Mouse (Mus musculus) MEL (cell line): ENCODE data around the gene Tbc1d8b. TPM values are rescaled to one million over a fixed set of nuclear protein-coding genes. Genes with fewer than 3 reads are reported as not detected.

ENCODE experiments used
- DNase-seq: peaks from one replicate; pipeline ENCODE4 v3.0.0; 2011; ENCODE audit warnings: low read depth, low spot score
- H3K27ac ChIP-seq: 2 replicates; pipeline ENCODE4 v1.5.1; 2012; ENCODE audit warnings: low read depth, mild to moderate bottlenecking, control low read depth, low read length, moderate library complexity; ENCODE audit not compliant: control insufficient read depth
- H3K27me3 ChIP-seq, 2 experiments: fragments of 150-350 bp in 1 of 2; sonication (generic) in 1 of 2; 2 replicates each; pipeline ENCODE4 v1.6.1; 2012; ENCODE audit warnings: low read length in 2 of 2, mild to moderate bottlenecking in 2 of 2, improper control_type of control experiment in 1 of 2, moderate library complexity in 1 of 2; ENCODE audit not compliant: insufficient read depth in 2 of 2, control insufficient read depth in 1 of 2
- H3K36me3 ChIP-seq, 2 experiments: 2 replicates each; pipeline ENCODE4 v1.6.1; 2012 to 2014; ENCODE audit warnings: low read length in 2 of 2, improper control_type of control experiment in 1 of 2, inconsistent platforms in 1 of 2, mild to moderate bottlenecking in 1 of 2; ENCODE audit not compliant: insufficient read depth in 2 of 2, control insufficient read depth in 1 of 2
- H3K4me1 ChIP-seq, 2 experiments: fragments of 150-350 bp in 1 of 2; sonication (generic) in 1 of 2; 2 replicates each; pipeline ENCODE4 v1.6.1; 2012; ENCODE audit warnings: low read length in 2 of 2, improper control_type of control experiment in 1 of 2, mild to moderate bottlenecking in 1 of 2; ENCODE audit not compliant: insufficient read depth in 2 of 2, control insufficient read depth in 1 of 2
- H3K4me3 ChIP-seq, 2 experiments: fragments of 150-350 bp in 1 of 2; sonication (generic) in 1 of 2; 2 replicates each; pipeline ENCODE4 v1.5.1; 2012; ENCODE audit warnings: low read depth in 2 of 2, low read length in 2 of 2, mild to moderate bottlenecking in 2 of 2, moderate library complexity in 2 of 2, control low read depth in 1 of 2, improper control_type of control experiment in 1 of 2; ENCODE audit not compliant: control insufficient read depth in 1 of 2, insufficient read depth in 1 of 2
- H3K79me2 ChIP-seq: 2 replicates; pipeline ENCODE4 v1.6.1; 2012; ENCODE audit warnings: mild to moderate bottlenecking, low read length, moderate library complexity; ENCODE audit not compliant: control insufficient read depth, poor library complexity, insufficient read depth
- H3K9ac ChIP-seq: 2 replicates; pipeline ENCODE4 v1.6.1; 2012; ENCODE audit warnings: low read depth, mild to moderate bottlenecking, control low read depth, low read length, moderate library complexity; ENCODE audit not compliant: control insufficient read depth, poor library complexity, severe bottlenecking
- H3K9me3 ChIP-seq: fragments of 150-350 bp; sonication (generic); replicated peaks from 2 replicates; pipeline ENCODE4 v1.6.1; 2012; ENCODE audit warnings: mild to moderate bottlenecking, low read length, improper control_type of control experiment, moderate library complexity; ENCODE audit not compliant: insufficient read depth
- BHLHE40 ChIP-seq: IDR thresholded peaks from 2 replicates; pipeline ENCODE4 v1.6.1; 2012; ENCODE audit warnings: low read depth, mild to moderate bottlenecking, inconsistent platforms, low read length, improper control_type of control experiment, borderline replicate concordance
- CHD1 ChIP-seq: IDR thresholded peaks from 2 replicates; pipeline ENCODE4 v1.6.1; 2012; ENCODE audit warnings: low read depth, mild to moderate bottlenecking, inconsistent platforms, low read length, improper control_type of control experiment
- CHD2 ChIP-seq: IDR thresholded peaks from 2 replicates; pipeline ENCODE4 v1.6.1; 2011; ENCODE audit warnings: low read length, improper control_type of control experiment
- CTCF ChIP-seq, 3 experiments: IDR thresholded peaks in 2 of 3; conservative IDR thresholded peaks in 1 of 3; 2 replicates each; pipeline ENCODE4 v1.5.1; 2011 to 2012; ENCODE audit warnings: low read length in 3 of 3, low read depth in 2 of 3, mild to moderate bottlenecking in 2 of 3, improper control_type of control experiment in 1 of 3, inconsistent platforms in 1 of 3, mixed read lengths in 1 of 3, moderate library complexity in 1 of 3; ENCODE audit not compliant: control insufficient read depth in 1 of 3, insufficient read depth in 1 of 3, poor library complexity in 1 of 3, severe bottlenecking in 1 of 3
- E2F4 ChIP-seq: IDR thresholded peaks from 2 replicates; pipeline ENCODE4 v1.6.1; 2011; ENCODE audit warnings: low read depth, low read length, improper control_type of control experiment, borderline replicate concordance
- EP300 ChIP-seq, 2 experiments: IDR thresholded peaks; 2 replicates each; pipeline ENCODE4 v1.6.1; 2011; ENCODE audit warnings: improper control_type of control experiment in 2 of 2, low read length in 2 of 2, low read depth in 1 of 2, mild to moderate bottlenecking in 1 of 2
- ETS1 ChIP-seq: IDR thresholded peaks from 2 replicates; pipeline ENCODE4 v1.6.1; 2012; ENCODE audit warnings: low read depth, mild to moderate bottlenecking, inconsistent platforms, low read length, improper control_type of control experiment, moderate library complexity
- GABPA ChIP-seq: IDR thresholded peaks from 2 replicates; pipeline ENCODE4 v1.6.1; 2012; ENCODE audit warnings: low read depth, mild to moderate bottlenecking, inconsistent platforms, low read length, improper control_type of control experiment, moderate library complexity
- GATA1 ChIP-seq: IDR thresholded peaks from 2 replicates; pipeline ENCODE4 v1.6.1; 2011; ENCODE audit warnings: low read depth, low read length, improper control_type of control experiment
- JUND ChIP-seq: IDR thresholded peaks from 2 replicates; pipeline ENCODE4 v1.6.1; 2011; ENCODE audit warnings: low read depth, mild to moderate bottlenecking, improper control_type of control experiment, low read length
- KAT2A ChIP-seq: conservative IDR thresholded peaks from 2 replicates; pipeline ENCODE4 v1.6.1; 2012; ENCODE audit warnings: low read depth, low read length, improper control_type of control experiment, inconsistent platforms
- MAFK ChIP-seq: IDR thresholded peaks from 2 replicates; pipeline ENCODE4 v1.6.1; 2011; ENCODE audit warnings: low read depth, mild to moderate bottlenecking, low read length, improper control_type of control experiment, borderline replicate concordance
- MAX ChIP-seq: IDR thresholded peaks from 2 replicates; pipeline ENCODE4 v1.6.1; 2011; ENCODE audit warnings: low read length, improper control_type of control experiment
- MAZ ChIP-seq: IDR thresholded peaks from 2 replicates; pipeline ENCODE4 v1.6.1; 2012; ENCODE audit warnings: low read depth, mild to moderate bottlenecking, inconsistent platforms, low read length, improper control_type of control experiment
- MEF2A ChIP-seq: IDR thresholded peaks from 2 replicates; pipeline ENCODE4 v1.6.1; 2014; ENCODE audit warnings: low read depth, mild to moderate bottlenecking, inconsistent platforms, low read length, improper control_type of control experiment; ENCODE audit not compliant: poor library complexity, insufficient replicate concordance, severe bottlenecking; ENCODE audit errors: extremely low read depth
- MYB ChIP-seq: IDR thresholded peaks from 2 replicates; pipeline ENCODE4 v1.6.1; 2011; ENCODE audit warnings: mild to moderate bottlenecking, low read depth, low read length, improper control_type of control experiment
- MYC ChIP-seq: IDR thresholded peaks from 2 replicates; pipeline ENCODE4 v1.6.1; 2011; ENCODE audit warnings: low read depth, mild to moderate bottlenecking, low read length, improper control_type of control experiment, moderate library complexity
- NRF1 ChIP-seq: IDR thresholded peaks from 2 replicates; pipeline ENCODE4 v1.6.1; 2014; ENCODE audit warnings: low read depth, mild to moderate bottlenecking, inconsistent platforms, low read length, improper control_type of control experiment, moderate library complexity; ENCODE audit not compliant: poor library complexity, insufficient read depth, severe bottlenecking
- POLR2A ChIP-seq, 2 experiments: IDR thresholded peaks; 2 replicates each; pipeline ENCODE4 v1.6.1; 2011 to 2012; ENCODE audit warnings: low read length in 2 of 2, mild to moderate bottlenecking in 2 of 2, control low read depth in 1 of 2, improper control_type of control experiment in 1 of 2, low read depth in 1 of 2, moderate library complexity in 1 of 2; ENCODE audit not compliant: control insufficient read depth in 1 of 2, insufficient read depth in 1 of 2, poor library complexity in 1 of 2
- POLR2AphosphoS5 ChIP-seq: IDR thresholded peaks from 2 replicates; pipeline ENCODE4 v1.6.1; 2012; ENCODE audit warnings: low read depth, borderline replicate concordance, mild to moderate bottlenecking, inconsistent platforms, low read length, moderate library complexity, mixed read lengths
- RAD21 ChIP-seq: IDR thresholded peaks from 2 replicates; pipeline ENCODE4 v1.6.1; 2011; ENCODE audit warnings: mild to moderate bottlenecking, low read depth, low read length, improper control_type of control experiment
- TBP ChIP-seq: IDR thresholded peaks from 2 replicates; pipeline ENCODE4 v1.8.0; 2011; ENCODE audit warnings: low read depth, low read length, improper control_type of control experiment
- TCF12 ChIP-seq: IDR thresholded peaks from 2 replicates; pipeline ENCODE4 v1.6.1; 2014; ENCODE audit warnings: low read depth, mild to moderate bottlenecking, inconsistent platforms, low read length, improper control_type of control experiment, moderate library complexity
- UBTF ChIP-seq: IDR thresholded peaks from 2 replicates; pipeline ENCODE4 v1.6.1; 2012; ENCODE audit warnings: low read depth, mild to moderate bottlenecking, inconsistent platforms, low read length, improper control_type of control experiment, moderate library complexity, borderline replicate concordance; ENCODE audit not compliant: insufficient read depth
- USF1 ChIP-seq: IDR thresholded peaks from 2 replicates; pipeline ENCODE4 v1.6.1; 2014; ENCODE audit warnings: low read depth, mild to moderate bottlenecking, inconsistent platforms, low read length, improper control_type of control experiment, moderate library complexity
- ZC3H11A ChIP-seq: IDR thresholded peaks from 2 replicates; pipeline ENCODE4 v1.6.1; 2012; ENCODE audit warnings: low read depth, mild to moderate bottlenecking, inconsistent platforms, low read length, improper control_type of control experiment
- ZKSCAN1 ChIP-seq: IDR thresholded peaks from 2 replicates; pipeline ENCODE4 v1.6.1; 2012; ENCODE audit warnings: low read depth, mild to moderate bottlenecking, inconsistent platforms, low read length, improper control_type of control experiment, moderate library complexity
- ZMIZ1 ChIP-seq: IDR thresholded peaks from 2 replicates; pipeline ENCODE4 v1.6.1; 2012; ENCODE audit warnings: low read depth, mild to moderate bottlenecking, inconsistent platforms, low read length, improper control_type of control experiment, moderate library complexity
- polyA plus RNA-seq, 2 experiments: library from polyadenylated mRNA; stranded (reverse) in 1 of 2; unstranded in 1 of 2; fragments of >175 nt in 1 of 2; fragments of >200 nt in 1 of 2; gene quantifications; 2 replicates each; pipeline versions ENCODE4 v1.2.1 to v1.2.4; 2012; ENCODE audit warnings: low replicate concordance in 2 of 2, low read depth in 1 of 2; ENCODE audit not compliant: insufficient read length in 2 of 2, insufficient read depth in 1 of 2, missing spikeins in 1 of 2
- total RNA-seq: library from RNA; depleted of rRNA; stranded (reverse); fragments of 300-350 nt; gene quantifications from 2 replicates; pipeline ENCODE4 v1.2.3, GENCODE M21; 2012

The Tbc1d8b gene
- total and polyA plus RNA-seq, 3 experiments: 5.2 to 6.2 TPM; not detected in 1

GRCm38 (mm10) chrX:139779401-139779800 is 94.6 kb downstream of the Tbc1d8b start:
- Histone ChIP-seq H3K4me1 (peaks cover 7 to 24% of the 10 kb centered on the region in 2 experiments; a peak in 3 of 4 replicates), H3K79me2 (no peaks in the 10 kb centered on the region; the same call in 1 of the 2 replicates), H3K4me3 (no peak overlapping the region), H3K27me3 (no peaks in the 10 kb centered on the region), H3K9me3 (no peaks in the 10 kb centered on the region), H3K27ac (no peak overlapping the region), H3K9ac (no peak overlapping the region), H3K36me3 (peaks cover 0 to 13% of the 10 kb centered on the region in 2 experiments; a peak in 2 of 4 replicates)
- TF ChIP-seq ETS1 (no peak), POLR2A (IDR thresholded peaks at IDR 0.05; ENCODE audit: control insufficient read depth in 1 of 2, insufficient read depth in 1 of 2, low read depth in 1 of 2, low read length in 2 of 2, poor library complexity in 1 of 2) (no peak), GABPA (no peak), MYC (no peak), TCF12 (no peak), JUND (no peak), POLR2AphosphoS5 (no peak), EP300 (IDR thresholded peaks at IDR 0.05; ENCODE audit: low read depth in 1 of 2, low read length in 2 of 2) (no peak), MAZ (no peak), MEF2A (no peak), CTCF (IDR thresholded peaks at IDR 0.05 in 2 of 3, conservative IDR thresholded peaks at IDR 0.05 in 1 of 3; ENCODE audit: control insufficient read depth in 1 of 3, insufficient read depth in 1 of 3, low read depth in 2 of 3, low read length in 3 of 3, poor library complexity in 1 of 3, severe bottlenecking in 1 of 3) (no peak), KAT2A (no peak), CHD1 (no peak), E2F4 (no peak)
- no peak for DNase-seq

DNA sequence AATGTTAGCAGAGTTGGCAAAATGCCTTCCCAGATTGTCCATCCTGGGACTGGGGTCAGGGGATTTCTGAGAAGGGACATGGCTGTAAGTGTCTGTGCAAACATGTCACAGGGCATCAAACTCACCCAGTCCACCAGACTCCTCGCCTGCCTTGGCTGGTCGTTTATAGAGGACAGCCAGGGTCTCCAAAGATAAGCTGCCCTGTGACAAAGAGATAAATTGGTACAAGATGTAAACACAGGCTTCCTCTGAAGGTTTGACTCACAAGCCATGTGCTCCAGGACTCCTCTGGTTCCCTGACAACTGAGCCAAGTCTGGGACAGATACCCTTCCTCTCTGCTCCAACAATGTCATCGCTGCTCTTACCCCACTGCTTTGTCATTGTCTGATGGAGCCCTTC is 96.2 kb downstream of the Tbc1d8b start:
- 0 out of 2 replicates have a peak overlapping the region, but pooled peaks have one; percentile 1 for H3K27ac ChIP-seq
- H3K36me3 ChIP-seq: peaks cover 0 to 23% of the 10 kb centered on the region in 2 experiments; a peak in 2 of 4 replicates
- peaks cover 10 to 33% of the 10 kb centered on the region in 2 experiments for H3K4me1 ChIP-seq
- H3K9ac ChIP-seq: no peak overlapping the region
- no peak overlapping the region for H3K4me3 ChIP-seq
- no peaks in the 10 kb centered on the region for H3K9me3 ChIP-seq
- peak; percentile 57 for DNase-seq
- no peaks in the 10 kb centered on the region for H3K79me2 ChIP-seq
- H3K27me3 ChIP-seq: no peaks in the 10 kb centered on the region
- TF ChIP-seq RAD21 (no peak), ZMIZ1 (no peak), MAFK (no peak), JUND (no peak), MAZ (no peak), ETS1 (peak; percentile 61), UBTF (no peak), CHD2 (no peak; the same call in 1 of the 2 replicates), ZC3H11A (no peak), GATA1 (peak; percentile 74), BHLHE40 (0 out of 2 replicates have a peak, but pooled peaks have one; percentile 20), CHD1 (no peak), NRF1 (no peak), MYB (0 out of 2 replicates have a peak, but pooled peaks have one; percentile 27), ZKSCAN1 (no peak), KAT2A (no peak), USF1 (no peak), TBP (no peak), MYC (peak; percentile 89), POLR2A (IDR thresholded peaks at IDR 0.05; ENCODE audit: control insufficient read depth in 1 of 2, insufficient read depth in 1 of 2, low read depth in 1 of 2, low read length in 2 of 2, poor library complexity in 1 of 2) (no peak), GABPA (no peak), MEF2A (no peak), MAX (peak; percentile 77), EP300 (IDR thresholded peaks at IDR 0.05; ENCODE audit: low read depth in 1 of 2, low read length in 2 of 2) (peak; percentile 71 to 76)
